Mouse (Mus musculus) stomach, embryonic 16.5 days (tissue): ENCODE measurements around the gene Lck. TPM values are rescaled to one million over a fixed set of nuclear protein-coding genes. Genes with fewer than 3 reads are reported as not detected.
A peak's percentile ranks its signal among the peaks of the same experiment; 100 is the strongest.

Experiments
- ATAC-seq: fragments of 200-750 bp; cut with Nextera tagmentation; 2 replicates; pipeline ENCODE4 v1.8.0; 2017; ENCODE audit warnings: moderate number of reproducible peaks, moderate TSS enrichment; ENCODE audit not compliant: insufficient read depth, low FRiP score
- H3K27ac ChIP-seq: fragments of 300-500 bp; sonication (generic); 2 replicates; pipeline ENCODE4 v1.5.1; 2014; ENCODE audit warnings: low read length
- H3K27me3 ChIP-seq: fragments of 300-500 bp; sonication (generic); 2 replicates; pipeline ENCODE4 v1.6.1; 2014; ENCODE audit warnings: low read length, control low read depth, mixed read lengths; ENCODE audit not compliant: control insufficient read depth, insufficient read depth
- H3K36me3 ChIP-seq: fragments of 300-500 bp; sonication (generic); 2 replicates; pipeline ENCODE4 v1.6.1; 2014; ENCODE audit warnings: low read length; ENCODE audit not compliant: control insufficient read depth, insufficient read depth
- H3K4me1 ChIP-seq: fragments of 300-500 bp; sonication (generic); 2 replicates; pipeline ENCODE4 v1.6.1; 2014; ENCODE audit warnings: low read length, control low read depth, mixed read lengths; ENCODE audit not compliant: control insufficient read depth, insufficient read depth
- H3K4me2 ChIP-seq: fragments of 300-500 bp; sonication (generic); 2 replicates; pipeline ENCODE4 v1.6.1; 2014; ENCODE audit warnings: low read depth, low read length, mixed read lengths
- H3K4me3 ChIP-seq: fragments of 300-500 bp; sonication (generic); replicated peaks from 2 replicates; pipeline ENCODE4 v1.5.1; 2014; ENCODE audit warnings: mild to moderate bottlenecking, low read length
- H3K9ac ChIP-seq: fragments of 300-500 bp; sonication (generic); 2 replicates; pipeline ENCODE4 v1.6.1; 2014; ENCODE audit warnings: low read length
- H3K9me3 ChIP-seq: fragments of 300-500 bp; sonication (generic); replicated peaks from 2 replicates; pipeline ENCODE4 v1.6.1; 2016; ENCODE audit warnings: low read length, control low read depth; ENCODE audit not compliant: control insufficient read depth
- WGBS: fragments of 180-500 bp; shearing (Covaris S2); extraction: QIAGEN DNeasy Blood & Tissue Kit; methylation state at CpG from one replicate; pipeline ENCODE4 v1.1.7; 2014; 5-methylcytosine and 5-hydroxymethylcytosine counted together
- polyA plus RNA-seq: library from polyadenylated mRNA; unstranded; fragments of >200 nt; fragmentation: Nextera tagmentation; extraction: Ambion mirVana; gene quantifications from 2 replicates; pipeline ENCODE4 v1.2.1, GENCODE M21; 2015

Lck gene
- polyA plus RNA-seq, 1 experiment from 2014 or later: 7.3 TPM

DNA sequence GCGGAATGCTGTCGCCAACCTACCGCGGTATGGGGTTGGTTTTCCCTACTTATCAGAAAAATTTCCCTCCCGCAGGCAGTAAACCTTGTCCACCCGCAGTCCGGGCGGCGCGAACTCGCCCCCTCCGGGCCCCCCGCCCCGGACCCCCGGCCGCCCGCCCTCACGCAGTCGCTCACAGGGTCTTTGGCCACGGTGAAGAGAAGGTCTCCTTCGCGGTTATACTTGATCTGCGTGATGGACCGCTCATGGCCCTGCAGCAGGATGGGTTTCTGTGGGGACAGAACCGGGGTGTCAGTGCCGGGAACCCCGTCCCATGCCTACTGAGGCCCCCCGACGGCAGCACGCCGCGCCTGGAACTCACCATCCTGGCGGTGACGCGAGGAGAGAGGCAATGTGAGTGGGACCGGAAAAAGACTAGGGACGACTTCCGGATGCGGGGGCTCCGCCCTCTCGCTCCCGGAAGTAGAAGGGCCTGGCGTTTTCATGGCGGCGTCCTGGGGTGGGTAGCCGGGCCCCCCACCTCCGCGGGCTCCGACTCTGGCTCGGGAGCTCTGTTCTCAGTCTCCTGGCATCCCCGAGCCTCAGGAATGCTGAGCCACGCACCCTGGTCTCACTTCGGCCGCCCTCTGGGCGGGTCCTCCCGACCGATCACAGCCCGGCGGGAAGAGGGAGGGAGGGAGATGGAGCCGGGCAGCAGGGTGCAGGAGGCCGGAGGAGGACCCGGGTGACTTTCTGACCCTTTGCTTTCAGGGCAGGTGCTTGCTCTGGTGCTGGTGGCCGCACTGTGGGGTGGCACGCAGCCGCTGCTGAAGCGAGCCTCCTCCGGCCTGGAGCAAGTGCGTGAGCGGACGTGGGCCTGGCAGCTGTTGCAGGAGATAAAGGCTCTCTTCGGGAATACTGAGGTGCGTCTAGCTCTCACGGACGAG is 27.1 kb upstream of the Lck start, which contains the start of the genes Eif3i and Tmem234:
Gene Eif3i (minus strand): TSS at position 416 of the 926 bp plus-strand sequence.
Gene Tmem234 (plus strand): TSS at position 436 of the 926 bp plus-strand sequence.
- H3K4me1 ChIP-seq: peaks cover 17% of the 10 kb centered on the region
- peak within 1 kb of the TSS; percentile 89 for H3K4me2 ChIP-seq
- H3K9ac ChIP-seq: peak within 1 kb of the TSS; percentile 98
- no peaks in the 10 kb centered on the region for H3K9me3 ChIP-seq
- H3K27ac ChIP-seq: peak within 1 kb of the TSS; percentile 67; the same call in 1 of the 2 replicates
- H3K4me3 ChIP-seq: peak within 1 kb of the TSS; percentile 98
- peaks cover 13% of the 10 kb centered on the region; the same call in 1 of the 2 replicates for H3K36me3 ChIP-seq
- under 1% methylated on average over 74 of the region's 74 CpGs for WGBS
- H3K27me3 ChIP-seq: no peaks in the 10 kb centered on the region
- peak; percentile 89 for ATAC-seq

DNA sequence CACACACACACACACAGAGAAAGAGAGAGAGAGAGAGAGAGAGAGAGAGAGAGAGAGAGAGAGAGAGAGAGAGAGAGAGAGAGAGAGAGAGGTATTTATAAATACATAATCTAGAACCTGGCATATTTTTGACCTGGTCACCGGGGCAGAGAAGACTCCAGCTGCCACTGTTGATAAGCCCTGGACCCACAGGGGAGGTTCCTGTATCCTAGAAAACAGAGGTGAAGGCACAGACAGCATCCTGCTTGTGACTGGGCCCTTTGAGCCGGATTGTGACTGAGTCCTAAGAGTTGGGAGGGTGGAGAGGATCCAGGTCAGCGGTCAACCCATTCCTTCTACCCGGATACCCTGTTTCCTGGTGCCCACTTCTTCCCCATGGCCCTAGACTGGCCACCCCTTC is 15.4 kb upstream of the Lck start:
- Histone ChIP-seq H3K9me3 (no peaks in the 10 kb centered on the region), H3K4me3 (no peak overlapping the region), H3K27me3 (no peaks in the 10 kb centered on the region), H3K9ac (no peak overlapping the region), H3K4me1 (no peaks in the 10 kb centered on the region), H3K27ac (no peak overlapping the region), H3K36me3 (peaks cover 20% of the 10 kb centered on the region), H3K4me2 (no peak overlapping the region)
- 73% methylated on average over 4 of the region's 4 CpGs for WGBS
- no peak for ATAC-seq

DNA sequence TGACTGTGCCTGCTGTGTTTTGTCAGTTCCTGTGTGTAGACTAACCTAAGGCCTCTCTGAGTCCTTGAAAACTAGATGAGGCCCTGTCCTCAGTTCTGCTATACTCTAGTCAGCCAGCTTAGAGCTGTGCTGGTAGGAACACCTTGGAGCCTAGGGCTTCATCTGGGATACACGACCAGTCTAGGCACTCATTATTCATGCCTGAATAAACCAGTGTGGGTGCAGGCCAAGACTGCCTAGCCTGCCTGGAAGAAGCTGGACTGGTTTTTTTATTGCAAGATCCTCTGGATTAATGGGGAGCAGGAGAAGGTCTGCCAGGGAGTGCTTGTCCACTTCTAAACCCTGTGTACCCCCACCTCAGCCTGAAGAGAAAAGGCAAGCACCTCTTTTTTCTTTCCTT is 13.5 kb upstream of the Lck start:
- Histone ChIP-seq H3K9ac (no peak overlapping the region), H3K27me3 (no peaks in the 10 kb centered on the region), H3K9me3 (no peaks in the 10 kb centered on the region), H3K36me3 (peaks cover 17% of the 10 kb centered on the region), H3K27ac (no peak overlapping the region), H3K4me3 (no peak overlapping the region), H3K4me2 (no peak overlapping the region), H3K4me1 (no peaks in the 10 kb centered on the region)
- WGBS: 43% methylated on average over 1 of the region's 1 CpGs
- ATAC-seq: no peak

DNA sequence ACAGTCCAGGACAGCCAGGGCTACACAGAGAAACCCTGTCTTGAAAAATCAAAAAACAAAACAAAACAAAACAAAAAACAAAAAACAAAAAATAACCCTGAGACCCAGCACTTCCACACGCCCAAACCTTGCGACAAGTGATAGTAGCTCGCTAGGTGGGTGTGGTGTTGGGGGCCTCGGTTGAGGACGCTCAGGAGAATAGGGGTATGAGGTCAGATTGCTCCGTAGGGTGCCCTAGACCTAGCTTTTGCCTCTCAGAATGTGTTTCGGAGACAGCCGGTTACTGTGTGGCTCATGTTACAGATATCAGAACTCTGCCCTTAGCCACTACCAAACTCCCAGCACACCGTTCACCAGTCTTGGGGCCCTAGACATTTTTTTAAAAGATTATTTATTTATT is 12.3 kb upstream of the Lck start:
- Histone ChIP-seq H3K9ac (0 out of 2 replicates have a peak overlapping the region, but pooled peaks have one; percentile 76), H3K9me3 (no peaks in the 10 kb centered on the region), H3K27me3 (no peaks in the 10 kb centered on the region), H3K4me2 (peak overlapping the region; percentile 84), H3K36me3 (peaks cover 8% of the 10 kb centered on the region; the same call in 1 of the 2 replicates), H3K4me1 (no peaks in the 10 kb centered on the region), H3K27ac (no peak overlapping the region), H3K4me3 (no peak overlapping the region)
- 80% methylated on average over 9 of the region's 9 CpGs for WGBS
- ATAC-seq: no peak

- peak overlapping the region; percentile 76 for H3K9ac ChIP-seq
- ATAC-seq: peak; percentile 82
- under 1% methylated on average over 36 of the region's 36 CpGs for WGBS
Observed at GRCm38 (mm10) chr4:129584884-129585608, 11.6 kb upstream of the Lck start.

GRCm38 (mm10) chr4:129584370-129584769 is 10.9 kb upstream of the Lck start:
- WGBS: 82% methylated on average over 1 of the region's 1 CpGs
- ATAC-seq: no peak
- peak overlapping the region; percentile 58 for H3K4me3 ChIP-seq

More at GRCm38 (mm10) chr4:129584884-129585608, 11.6 kb upstream of the Lck start:
- H3K27ac ChIP-seq: peak overlapping the region; percentile 53
- H3K4me1 ChIP-seq: no peaks in the 10 kb centered on the region
- no peaks in the 10 kb centered on the region for H3K27me3 ChIP-seq
- H3K4me2 ChIP-seq: peak overlapping the region; percentile 84
- peak overlapping the region; percentile 58 for H3K4me3 ChIP-seq
- H3K36me3 ChIP-seq: 0 out of 2 replicates have a peak, but pooled peaks cover under 1% of the 10 kb centered on the region
- H3K9me3 ChIP-seq: no peaks in the 10 kb centered on the region

GRCm38 (mm10) chr4:129582251-129582650 is 8.8 kb upstream of the Lck start:
- Histone ChIP-seq H3K36me3 (no peaks in the 10 kb centered on the region), H3K27me3 (no peaks in the 10 kb centered on the region), H3K4me3 (no peak overlapping the region), H3K4me2 (no peak overlapping the region), H3K27ac (no peak overlapping the region), H3K4me1 (no peaks in the 10 kb centered on the region), H3K9ac (no peak overlapping the region), H3K9me3 (no peaks in the 10 kb centered on the region)
- WGBS: 83% methylated on average over 1 of the region's 1 CpGs
- no peak for ATAC-seq

More at GRCm38 (mm10) chr4:129584370-129584769, 10.9 kb upstream of the Lck start:
- peak overlapping the region; percentile 76 for H3K9ac ChIP-seq
- H3K27ac ChIP-seq: peak overlapping the region; percentile 53
- H3K4me1 ChIP-seq: no peaks in the 10 kb centered on the region
- no peaks in the 10 kb centered on the region for H3K9me3 ChIP-seq
- no peaks in the 10 kb centered on the region for H3K36me3 ChIP-seq
- H3K4me2 ChIP-seq: peak overlapping the region; percentile 84
- H3K27me3 ChIP-seq: no peaks in the 10 kb centered on the region

GRCm38 (mm10) chr4:129580347-129580746 is 6.9 kb upstream of the Lck start:
- Histone ChIP-seq H3K4me2 (no peak overlapping the region), H3K4me3 (no peak overlapping the region), H3K9me3 (no peaks in the 10 kb centered on the region), H3K9ac (peak overlapping the region; percentile 43; the same call in 1 of the 2 replicates), H3K27me3 (no peaks in the 10 kb centered on the region), H3K4me1 (no peaks in the 10 kb centered on the region), H3K27ac (no peak overlapping the region), H3K36me3 (no peaks in the 10 kb centered on the region)
- ATAC-seq: no peak
- WGBS: 50% methylated on average over 7 of the region's 7 CpGs
